Mouse (Mus musculus) stomach, postnatal 0 days (tissue): ENCODE data around the gene Napb. TPM values are rescaled to one million over a fixed set of nuclear protein-coding genes. Genes with fewer than 3 reads are reported as not detected.

Experiments used
- ATAC-seq: fragments of 200-750 bp; cut with Nextera tagmentation; 2 replicates; pipeline ENCODE4 v1.8.0; 2017; ENCODE audit not compliant: low FRiP score, low TSS enrichment
- DNase-seq: peaks from one replicate; pipeline ENCODE4 v3.0.0-alpha.2; 2016; ENCODE audit warnings: low spot score
- H3K27ac ChIP-seq: fragments of 300-500 bp; sonication (generic); replicated peaks from 2 replicates; pipeline ENCODE4 v1.5.1; 2014; ENCODE audit warnings: mild to moderate bottlenecking, control low read depth
- H3K27me3 ChIP-seq: fragments of 300-500 bp; sonication (generic); 2 replicates; pipeline ENCODE4 v1.6.1; 2014; ENCODE audit warnings: low read length; ENCODE audit not compliant: control insufficient read depth, insufficient read depth
- H3K36me3 ChIP-seq: fragments of 300-500 bp; sonication (generic); 2 replicates; pipeline ENCODE4 v1.6.1; 2014; ENCODE audit warnings: low read length, mixed read lengths; ENCODE audit not compliant: control insufficient read depth, insufficient read depth
- H3K4me1 ChIP-seq: fragments of 300-500 bp; sonication (generic); replicated peaks from 2 replicates; pipeline ENCODE4 v1.6.1; 2014; ENCODE audit warnings: antibody characterized with exemption; ENCODE audit not compliant: control insufficient read depth, insufficient read depth
- H3K4me2 ChIP-seq: fragments of 300-500 bp; sonication (generic); replicated peaks from 2 replicates; pipeline ENCODE4 v1.6.1; 2014; ENCODE audit warnings: low read depth, mild to moderate bottlenecking, control low read depth, moderate library complexity
- H3K4me3 ChIP-seq: fragments of 300-500 bp; sonication (generic); 2 replicates; pipeline ENCODE4 v1.5.1; 2014; ENCODE audit warnings: low read depth, low read length, control low read depth
- H3K9ac ChIP-seq: fragments of 300-500 bp; sonication (generic); 2 replicates; pipeline ENCODE4 v1.6.1; 2014; ENCODE audit warnings: mild to moderate bottlenecking, low read length, control low read depth, mixed read lengths
- H3K9me3 ChIP-seq: fragments of 300-500 bp; sonication (generic); 2 replicates; pipeline ENCODE4 v1.6.1; 2016; ENCODE audit warnings: low read length; ENCODE audit not compliant: control insufficient read depth
- CTCF ChIP-seq: IDR thresholded peaks from 2 replicates; pipeline ENCODE4 v1.5.1; 2016; ENCODE audit warnings: antibody characterized with exemption, low read depth, mild to moderate bottlenecking, moderate library complexity
- EP300 ChIP-seq: optimal IDR thresholded peaks from 2 replicates; pipeline ENCODE3; 2016; ENCODE audit warnings: antibody characterized with exemption
- WGBS: fragments of 180-500 bp; shearing (Covaris S2); extraction: QIAGEN DNeasy Blood & Tissue Kit; methylation state at CpG from one replicate; pipeline ENCODE4 v1.1.7; 2014; 5-methylcytosine and 5-hydroxymethylcytosine counted together
- polyA plus RNA-seq: library from polyadenylated mRNA; unstranded; fragments of >200 nt; fragmentation: Nextera tagmentation; extraction: Ambion mirVana; gene quantifications from 2 replicates; pipeline ENCODE4 v1.2.1, GENCODE M21; 2015

Napb gene
- polyA plus RNA-seq, 1 experiment from 2014 or later, result 2.2 TPM

DNA sequence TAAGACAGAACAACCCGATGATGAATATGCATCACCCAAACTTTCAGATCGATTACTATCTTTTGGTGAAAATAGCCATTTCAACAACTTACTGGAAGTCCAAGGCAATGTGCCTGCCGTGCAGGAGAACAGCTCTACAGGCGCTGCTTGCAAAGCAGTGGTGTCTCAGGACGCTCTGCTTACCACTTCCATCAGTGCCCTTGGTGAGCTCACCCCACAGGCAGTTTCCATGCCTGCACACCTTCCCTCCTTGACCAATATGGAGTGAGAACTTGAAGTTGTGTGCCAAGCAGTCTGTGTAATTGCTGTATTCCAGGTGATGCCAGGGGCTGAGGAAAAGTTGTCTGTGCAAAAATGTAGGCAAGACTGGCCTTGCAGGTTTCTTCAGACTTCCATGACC lies 41.5 kb downstream of the Napb start:
- H3K4me2 ChIP-seq, result no peak overlapping the region
- no peaks in the 10 kb centered on the region for H3K9me3 ChIP-seq
- no peak overlapping the region for H3K27ac ChIP-seq
- H3K4me1 ChIP-seq, result no peaks in the 10 kb centered on the region
- H3K4me3 ChIP-seq, result no peak overlapping the region
- H3K9ac ChIP-seq, result no peak overlapping the region
- no peak for DNase-seq
- peaks cover 16% of the 10 kb centered on the region for H3K36me3 ChIP-seq
- H3K27me3 ChIP-seq, result no peaks in the 10 kb centered on the region
- ATAC-seq, result no peak
- WGBS, result 93% methylated on average over 5 of the region's 5 CpGs
- TF ChIP-seq EP300 (no peak), CTCF (no peak)

- DNase-seq (no peak), ATAC-seq (no peak)
- Histone ChIP-seq H3K9ac (no peak overlapping the region), H3K4me2 (no peak overlapping the region), H3K27ac (no peak overlapping the region), H3K4me1 (no peaks in the 10 kb centered on the region), H3K27me3 (no peaks in the 10 kb centered on the region), H3K9me3 (no peaks in the 10 kb centered on the region), H3K4me3 (no peak overlapping the region), H3K36me3 (peaks cover 16% of the 10 kb centered on the region)
- WGBS, result 91% methylated on average over 3 of the region's 3 CpGs
- TF ChIP-seq EP300 (no peak), CTCF (no peak)
These were observed 42.0 kb downstream of the Napb start for GRCm38 (mm10) chr2:148690291-148690690.

DNA sequence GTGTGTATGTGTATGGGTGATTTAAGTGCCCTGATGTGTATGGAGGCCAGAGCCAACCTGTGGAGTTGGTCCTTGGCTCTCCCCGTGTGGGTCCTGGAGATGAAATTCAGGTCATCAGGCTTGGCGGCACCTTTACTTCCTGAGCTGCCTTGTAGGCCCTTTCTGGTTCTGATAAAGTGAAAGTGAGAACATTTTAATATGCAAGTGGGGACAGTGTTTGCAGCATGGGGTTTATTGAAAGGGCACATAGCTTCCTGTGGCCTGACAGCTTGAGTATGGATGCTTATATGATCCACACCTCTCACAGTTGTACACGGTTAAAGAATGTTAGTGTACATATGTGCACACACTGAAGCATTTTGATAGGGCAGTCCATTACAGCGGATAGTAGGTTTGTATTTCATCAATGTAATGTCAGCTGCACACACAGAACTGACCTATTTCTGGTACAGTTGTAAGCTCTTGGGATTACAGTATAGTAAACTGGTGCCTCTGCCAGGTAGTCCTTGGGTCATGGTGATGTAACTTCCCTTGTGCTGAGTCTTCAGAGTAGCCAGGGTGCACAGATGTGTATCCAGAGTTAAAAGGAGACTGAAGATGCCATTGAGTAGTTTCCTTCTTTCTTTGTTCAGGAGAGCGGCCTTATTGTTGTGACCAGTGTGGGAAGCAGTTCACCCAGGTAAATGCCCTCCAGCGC lies 42.7 kb downstream of the Napb start:
- WGBS, result 84% methylated on average over 6 of the region's 6 CpGs
- DNase-seq (no peak), ATAC-seq (no peak)
- Histone ChIP-seq H3K27ac (no peak overlapping the region), H3K27me3 (no peaks in the 10 kb centered on the region), H3K4me1 (no peaks in the 10 kb centered on the region), H3K9ac (no peak overlapping the region), H3K4me2 (no peak overlapping the region), H3K36me3 (peaks cover 18% of the 10 kb centered on the region), H3K4me3 (no peak overlapping the region), H3K9me3 (no peaks in the 10 kb centered on the region)
- TF ChIP-seq EP300, result no peak
- TF ChIP-seq CTCF, result no peak

GRCm38 (mm10) chr2:148687971-148688370 lies 44.3 kb downstream of the Napb start:
- ATAC-seq (no peak), DNase-seq (no peak)
- Histone ChIP-seq H3K27me3 (no peaks in the 10 kb centered on the region), H3K9ac (no peak overlapping the region), H3K9me3 (no peaks in the 10 kb centered on the region), H3K4me3 (no peak overlapping the region), H3K4me1 (no peaks in the 10 kb centered on the region), H3K27ac (no peak overlapping the region), H3K4me2 (no peak overlapping the region), H3K36me3 (peaks cover 23% of the 10 kb centered on the region)
- TF ChIP-seq CTCF, result no peak
- TF ChIP-seq EP300, result no peak
- 95% methylated on average over 5 of the region's 5 CpGs for WGBS

GRCm38 (mm10) chr2:148686862-148687261 lies 45.4 kb downstream of the Napb start:
- Histone ChIP-seq H3K36me3 (peaks cover 23% of the 10 kb centered on the region), H3K27ac (no peak overlapping the region), H3K4me1 (peaks cover 3% of the 10 kb centered on the region), H3K9me3 (no peaks in the 10 kb centered on the region), H3K4me2 (no peak overlapping the region), H3K9ac (no peak overlapping the region), H3K27me3 (no peaks in the 10 kb centered on the region), H3K4me3 (no peak overlapping the region)
- TF ChIP-seq CTCF (no peak), EP300 (no peak)
- no peak for DNase-seq
- no peak for ATAC-seq
- 74% methylated on average over 1 of the region's 1 CpGs for WGBS

GRCm38 (mm10) chr2:148685709-148686108 lies 46.6 kb downstream of the Napb start:
- Histone ChIP-seq H3K27ac (no peak overlapping the region), H3K4me3 (no peak overlapping the region), H3K9me3 (no peaks in the 10 kb centered on the region), H3K9ac (no peak overlapping the region), H3K4me2 (no peak overlapping the region), H3K27me3 (no peaks in the 10 kb centered on the region), H3K36me3 (peaks cover 17% of the 10 kb centered on the region), H3K4me1 (peaks cover 7% of the 10 kb centered on the region)
- ATAC-seq (no peak), DNase-seq (no peak)
- WGBS, result 84% methylated on average over 3 of the region's 3 CpGs
- TF ChIP-seq CTCF, result no peak
- no peak for TF ChIP-seq EP300
